Mouse (Mus musculus): ENCODE measurements around the gene Ccnt2. TPM values are rescaled to one million over a fixed set of nuclear protein-coding genes. Genes with fewer than 3 reads are reported as not detected.

Ccnt2 gene
- total and polyA plus RNA-seq, 2 experiments from 2014 or later: 30.6 to 37.4 TPM

DNA sequence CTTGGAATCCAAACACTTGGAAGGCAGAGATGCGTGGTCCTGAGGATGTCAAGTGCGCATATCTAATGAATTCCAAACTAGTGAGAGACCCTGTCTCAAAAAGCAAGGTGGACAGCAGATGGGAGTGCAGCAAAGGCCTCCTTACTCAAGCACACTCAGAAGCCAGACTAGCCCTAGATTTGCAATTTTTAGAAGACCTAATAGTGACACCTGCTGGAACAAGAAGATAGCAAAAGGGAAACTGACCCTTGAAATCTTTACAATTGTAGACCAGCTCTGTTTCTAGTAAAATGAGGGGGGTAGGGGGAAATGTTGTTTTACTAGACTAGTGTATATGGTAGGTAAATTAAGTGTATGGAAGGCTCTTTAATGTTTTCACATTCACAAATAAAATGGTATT is 8.5 kb upstream of the Ccnt2 start:
- H3K27me3 ChIP-seq (ENCODE audit: control insufficient read depth, insufficient read depth, low read length): no peaks in the 10 kb centered on the region
- no peaks in the 10 kb centered on the region for H3K4me1 ChIP-seq (ENCODE audit: control insufficient read depth, insufficient read depth)
- WGBS: 55% methylated on average over 2 of the region's 2 CpGs
- ATAC-seq (ENCODE audit: insufficient read depth, low read depth) (no peak), DNase-seq (ENCODE audit: low spot score) (no peak)
- H3K4me3 ChIP-seq (ENCODE audit: low read depth, low read length): no peak overlapping the region
- no peaks in the 10 kb centered on the region for H3K36me3 ChIP-seq (replicated peaks; ENCODE audit: control insufficient read depth, insufficient read depth, low read length)
- H3K9me3 ChIP-seq (replicated peaks; ENCODE audit: control insufficient read depth, low read length): no peaks in the 10 kb centered on the region
- H3K27ac ChIP-seq (ENCODE audit: low read depth): no peak overlapping the region
- TF ChIP-seq EP300 (IDR thresholded peaks at IDR 0.05; ENCODE audit: low read depth): no peak
- peak; percentile 60 for TF ChIP-seq CTCF (IDR thresholded peaks at IDR 0.05; ENCODE audit: low read depth)
- H3K4me2 ChIP-seq (ENCODE audit: low read depth, low read length): no peak overlapping the region
- no peak overlapping the region for H3K9ac ChIP-seq (replicated peaks; ENCODE audit: low read depth, low read length)

DNA sequence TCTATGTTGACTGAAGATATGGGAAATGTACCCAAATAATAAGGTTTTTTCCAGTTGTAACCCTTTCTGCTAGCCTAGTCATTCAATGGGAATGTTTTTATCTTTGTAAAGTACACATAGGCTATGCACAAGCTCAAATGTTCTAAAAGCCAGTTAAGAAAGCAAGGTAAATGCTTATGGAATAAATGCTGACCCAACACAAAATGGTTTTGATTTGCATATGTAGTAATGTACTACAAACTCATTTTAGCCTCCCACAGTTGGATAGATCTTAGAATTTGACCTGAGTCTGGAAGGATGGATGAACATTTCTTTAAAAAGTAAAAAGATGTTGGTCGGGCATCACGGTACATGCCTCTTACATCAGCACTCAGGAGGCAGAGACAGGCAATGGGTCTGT is 7.2 kb upstream of the Ccnt2 start:
- H3K9me3 ChIP-seq (replicated peaks; ENCODE audit: control insufficient read depth, low read length): no peaks in the 10 kb centered on the region
- H3K4me1 ChIP-seq (ENCODE audit: control insufficient read depth, insufficient read depth): no peaks in the 10 kb centered on the region
- no peaks in the 10 kb centered on the region for H3K36me3 ChIP-seq (replicated peaks; ENCODE audit: control insufficient read depth, insufficient read depth, low read length)
- no peak overlapping the region for H3K4me3 ChIP-seq (ENCODE audit: low read depth, low read length)
- no peak overlapping the region for H3K9ac ChIP-seq (replicated peaks; ENCODE audit: low read depth, low read length)
- ATAC-seq (ENCODE audit: insufficient read depth, low read depth): no peak
- H3K27ac ChIP-seq (ENCODE audit: low read depth): no peak overlapping the region
- no peaks in the 10 kb centered on the region for H3K27me3 ChIP-seq (ENCODE audit: control insufficient read depth, insufficient read depth, low read length)
- 80% methylated on average over 2 of the region's 2 CpGs for WGBS
- no peak for TF ChIP-seq CTCF (IDR thresholded peaks at IDR 0.05; ENCODE audit: low read depth)
- no peak for TF ChIP-seq EP300 (IDR thresholded peaks at IDR 0.05; ENCODE audit: low read depth)
- no peak overlapping the region for H3K4me2 ChIP-seq (ENCODE audit: low read depth, low read length)
- DNase-seq (ENCODE audit: low spot score): no peak

DNA sequence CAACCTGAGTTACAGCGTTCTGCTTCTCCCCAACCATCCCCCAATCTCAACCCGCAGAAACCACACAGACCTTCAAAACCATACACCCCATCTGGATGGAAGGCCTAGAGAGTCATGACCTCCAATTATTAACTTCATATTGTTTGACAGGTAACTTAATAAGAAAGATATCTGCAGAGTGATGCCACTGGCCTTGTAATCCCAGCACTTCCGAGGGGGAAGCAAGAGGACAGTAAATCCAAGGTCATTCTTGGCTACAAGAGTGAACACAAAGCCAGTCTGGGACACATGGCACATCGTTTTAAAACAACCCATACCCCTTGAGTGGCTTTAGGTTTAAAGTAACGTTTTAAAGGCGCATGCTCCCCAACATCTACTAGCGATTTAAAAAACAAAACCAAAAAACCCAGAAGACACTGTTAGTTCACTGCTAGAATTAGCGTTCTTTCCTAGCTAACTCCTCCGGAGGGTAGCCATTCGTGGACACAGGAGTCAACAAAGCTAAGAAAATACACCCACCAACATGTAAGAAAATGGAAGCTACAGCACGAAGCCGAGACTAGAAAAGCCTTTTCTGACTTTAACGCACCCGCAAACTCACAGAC is 664 bp upstream of the Ccnt2 start:
- TF ChIP-seq CTCF (IDR thresholded peaks at IDR 0.05; ENCODE audit: low read depth): no peak
- TF ChIP-seq EP300 (IDR thresholded peaks at IDR 0.05; ENCODE audit: low read depth): no peak
- Histone ChIP-seq H3K27me3 (ENCODE audit: control insufficient read depth, insufficient read depth, low read length) (no peaks in the 10 kb centered on the region), H3K4me1 (ENCODE audit: control insufficient read depth, insufficient read depth) (peaks cover 20% of the 10 kb centered on the region), H3K9me3 (replicated peaks; ENCODE audit: control insufficient read depth, low read length) (no peaks in the 10 kb centered on the region), H3K4me2 (ENCODE audit: low read depth, low read length) (peak overlapping the region; percentile 56), H3K4me3 (ENCODE audit: low read depth, low read length) (peak overlapping the region; percentile 86), H3K27ac (ENCODE audit: low read depth) (peak overlapping the region; percentile 93), H3K9ac (replicated peaks; ENCODE audit: low read depth, low read length) (peak overlapping the region; percentile 57), H3K36me3 (replicated peaks; ENCODE audit: control insufficient read depth, insufficient read depth, low read length) (no peaks in the 10 kb centered on the region)
- peak; percentile 1; the same call in 1 of the 2 replicates for ATAC-seq (ENCODE audit: insufficient read depth, low read depth)
- 1% methylated on average over 14 of the region's 14 CpGs for WGBS
- peak; percentile 26 for DNase-seq (ENCODE audit: low spot score)

DNA sequence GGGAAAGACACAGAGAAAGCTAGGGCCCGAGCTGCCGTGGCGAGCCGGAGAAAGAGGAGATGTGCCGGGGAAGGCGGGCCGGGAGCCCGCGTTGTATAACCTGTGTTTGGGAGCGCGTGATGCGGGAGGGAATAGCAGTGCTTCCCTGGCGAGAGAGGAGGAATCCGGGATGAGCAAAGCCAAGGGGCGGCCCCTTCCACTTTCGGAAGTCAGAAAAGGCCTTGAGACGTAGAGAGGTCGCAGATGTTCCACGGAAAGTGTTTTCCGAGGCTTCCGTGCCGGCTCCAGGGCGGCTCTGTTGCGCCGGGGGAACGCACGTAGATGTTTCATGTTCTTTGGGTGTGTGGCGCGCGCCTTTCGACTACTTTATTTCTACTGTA is 527 bp downstream of the Ccnt2 start:
- DNase-seq (ENCODE audit: low spot score): peak; percentile 62
- peaks cover 25% of the 10 kb centered on the region for H3K4me1 ChIP-seq (ENCODE audit: control insufficient read depth, insufficient read depth)
- no peak for TF ChIP-seq EP300 (IDR thresholded peaks at IDR 0.05; ENCODE audit: low read depth)
- no peak for TF ChIP-seq CTCF (IDR thresholded peaks at IDR 0.05; ENCODE audit: low read depth)
- peak overlapping the region; percentile 81 for H3K4me2 ChIP-seq (ENCODE audit: low read depth, low read length)
- no peaks in the 10 kb centered on the region for H3K36me3 ChIP-seq (replicated peaks; ENCODE audit: control insufficient read depth, insufficient read depth, low read length)
- H3K9ac ChIP-seq (replicated peaks; ENCODE audit: low read depth, low read length): peak overlapping the region; percentile 96
- peak overlapping the region; percentile 98 for H3K27ac ChIP-seq (ENCODE audit: low read depth)
- H3K27me3 ChIP-seq (ENCODE audit: control insufficient read depth, insufficient read depth, low read length): no peaks in the 10 kb centered on the region
- H3K9me3 ChIP-seq (replicated peaks; ENCODE audit: control insufficient read depth, low read length): no peaks in the 10 kb centered on the region
- ATAC-seq (ENCODE audit: insufficient read depth, low read depth): peak; percentile 30
- H3K4me3 ChIP-seq (ENCODE audit: low read depth, low read length): peak overlapping the region; percentile 86
- under 1% methylated on average over 31 of the region's 31 CpGs for WGBS

DNA sequence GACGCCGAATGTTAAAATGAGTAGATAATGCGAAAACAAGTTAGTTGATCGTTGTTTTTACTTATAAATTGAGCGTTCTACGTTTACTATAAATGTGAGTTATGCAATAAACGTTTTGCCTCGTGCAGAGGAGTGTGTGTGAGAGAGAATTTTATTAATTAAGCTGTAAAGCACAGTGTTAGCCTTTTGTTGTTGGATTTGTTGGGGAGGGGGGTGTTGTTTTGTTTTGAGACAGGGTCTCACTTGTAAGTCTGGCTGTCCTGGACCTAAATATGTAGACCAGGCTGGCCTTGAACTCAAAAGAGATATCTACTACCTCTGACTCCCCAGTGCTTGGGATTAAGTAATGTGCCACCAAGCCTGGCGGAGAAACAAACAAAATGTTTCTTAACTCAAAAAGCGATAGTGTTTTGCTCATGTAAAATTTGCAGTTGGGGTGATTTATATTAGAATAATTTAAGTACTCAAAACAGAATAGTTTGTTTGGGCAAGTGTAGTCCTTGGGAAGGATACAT is 1.3 kb downstream of the Ccnt2 start:
- no peaks in the 10 kb centered on the region for H3K9me3 ChIP-seq (replicated peaks; ENCODE audit: control insufficient read depth, low read length)
- no peaks in the 10 kb centered on the region for H3K36me3 ChIP-seq (replicated peaks; ENCODE audit: control insufficient read depth, insufficient read depth, low read length)
- H3K4me3 ChIP-seq (ENCODE audit: low read depth, low read length): peak overlapping the region; percentile 86
- WGBS: 6% methylated on average over 10 of the region's 10 CpGs
- peak overlapping the region; percentile 96 for H3K9ac ChIP-seq (replicated peaks; ENCODE audit: low read depth, low read length)
- DNase-seq (ENCODE audit: low spot score): no peak
- TF ChIP-seq CTCF (IDR thresholded peaks at IDR 0.05; ENCODE audit: low read depth): no peak
- no peak for TF ChIP-seq EP300 (IDR thresholded peaks at IDR 0.05; ENCODE audit: low read depth)
- no peaks in the 10 kb centered on the region for H3K27me3 ChIP-seq (ENCODE audit: control insufficient read depth, insufficient read depth, low read length)
- H3K27ac ChIP-seq (ENCODE audit: low read depth): peak overlapping the region; percentile 98; the same call in 1 of the 2 replicates
- H3K4me1 ChIP-seq (ENCODE audit: control insufficient read depth, insufficient read depth): peaks cover 33% of the 10 kb centered on the region
- ATAC-seq (ENCODE audit: insufficient read depth, low read depth): no peak
- H3K4me2 ChIP-seq (ENCODE audit: low read depth, low read length): peak overlapping the region; percentile 81

DNA sequence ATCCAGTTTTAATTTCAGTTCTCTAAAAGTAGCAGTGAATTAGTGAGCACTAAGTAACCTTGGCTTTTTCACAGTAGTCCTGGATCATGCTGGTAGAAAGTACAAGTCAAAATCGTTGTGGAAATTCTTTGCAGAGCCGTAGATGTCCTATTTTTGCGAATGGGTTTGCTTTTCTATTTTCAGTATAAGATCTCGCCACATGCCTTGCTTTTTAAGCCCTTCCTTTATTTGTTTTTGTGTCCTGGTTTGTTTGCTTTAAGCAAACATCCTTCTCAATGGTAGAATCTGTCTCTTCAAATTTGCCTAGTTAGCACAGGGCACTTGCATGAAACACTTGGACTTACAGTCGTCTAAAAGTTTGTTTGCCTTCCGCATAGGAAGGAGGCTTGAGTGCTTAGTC is 2.3 kb downstream of the Ccnt2 start:
- WGBS: 28% methylated on average over 6 of the region's 6 CpGs
- peak overlapping the region; percentile 86 for H3K4me3 ChIP-seq (ENCODE audit: low read depth, low read length)
- no peak for ATAC-seq (ENCODE audit: insufficient read depth, low read depth)
- H3K27me3 ChIP-seq (ENCODE audit: control insufficient read depth, insufficient read depth, low read length): no peaks in the 10 kb centered on the region
- no peak overlapping the region for H3K9ac ChIP-seq (replicated peaks; ENCODE audit: low read depth, low read length)
- no peaks in the 10 kb centered on the region for H3K36me3 ChIP-seq (replicated peaks; ENCODE audit: control insufficient read depth, insufficient read depth, low read length)
- H3K4me2 ChIP-seq (ENCODE audit: low read depth, low read length): peak overlapping the region; percentile 81
- H3K27ac ChIP-seq (ENCODE audit: low read depth): no peak overlapping the region; the same call in 1 of the 2 replicates
- H3K4me1 ChIP-seq (ENCODE audit: control insufficient read depth, insufficient read depth): peaks cover 38% of the 10 kb centered on the region
- DNase-seq (ENCODE audit: low spot score): no peak
- H3K9me3 ChIP-seq (replicated peaks; ENCODE audit: control insufficient read depth, low read length): no peaks in the 10 kb centered on the region
- TF ChIP-seq CTCF (IDR thresholded peaks at IDR 0.05; ENCODE audit: low read depth) (no peak), EP300 (IDR thresholded peaks at IDR 0.05; ENCODE audit: low read depth) (no peak)
